Mouse (Mus musculus): Measurements from ENCODE around the gene Acvr1b. TPM values are rescaled to one million over a fixed set of nuclear protein-coding genes. Genes with fewer than 3 reads are reported as not detected.
A peak's percentile ranks its signal among the peaks of the same experiment; 100 is the strongest.

Acvr1b gene
- polyA plus RNA-seq, 1 experiment from 2014 or later = 24.9 TPM

- H3K9me3 ChIP-seq = no peaks in the 10 kb centered on the region
- H3K27ac ChIP-seq = no peak overlapping the region
- H3K4me1 ChIP-seq = peaks cover 18% of the 10 kb centered on the region
- no peak overlapping the region for H3K9ac ChIP-seq
- no peak overlapping the region for H3K4me2 ChIP-seq
- no peaks in the 10 kb centered on the region for H3K27me3 ChIP-seq (replicated peaks)
- no peak for ATAC-seq (replicated peaks)
- H3K36me3 ChIP-seq (replicated peaks) = no peaks in the 10 kb centered on the region
- no peak overlapping the region for H3K4me3 ChIP-seq
- WGBS = 86% methylated on average over 3 of the region's 3 CpGs
These were observed 35.2 kb upstream of the Acvr1b start for GRCm38 (mm10) chr15:101138675-101139074.

- Histone ChIP-seq H3K27ac (peak overlapping the region; percentile 51; the same call in 1 of the 2 replicates), H3K4me1 (peaks cover 15% of the 10 kb centered on the region), H3K9ac (no peak overlapping the region; the same call in 1 of the 2 replicates), H3K9me3 (no peaks in the 10 kb centered on the region), H3K4me2 (no peak overlapping the region), H3K36me3 (replicated peaks) (no peaks in the 10 kb centered on the region), H3K4me3 (no peak overlapping the region), H3K27me3 (replicated peaks) (no peaks in the 10 kb centered on the region)
- 11% methylated on average over 12 of the region's 12 CpGs for WGBS
- peak; percentile 43; the same call in 1 of the 2 replicates for ATAC-seq (replicated peaks)
These were observed 34.0 kb upstream of the Acvr1b start for GRCm38 (mm10) chr15:101139885-101140284.

- Histone ChIP-seq H3K9ac (no peak overlapping the region), H3K4me2 (no peak overlapping the region), H3K27me3 (replicated peaks) (no peaks in the 10 kb centered on the region), H3K36me3 (replicated peaks) (no peaks in the 10 kb centered on the region), H3K4me1 (peaks cover 18% of the 10 kb centered on the region), H3K9me3 (no peaks in the 10 kb centered on the region), H3K27ac (no peak overlapping the region), H3K4me3 (no peak overlapping the region)
- no peak for ATAC-seq (replicated peaks)
- whole genome bisulfite sequencing = 63% methylated on average over 6 of the region's 6 CpGs
These were observed 33.3 kb upstream of the Acvr1b start for GRCm38 (mm10) chr15:101140587-101140986.

GRCm38 (mm10) chr15:101141061-101141541 is 32.8 kb upstream of the Acvr1b start:
- ATAC-seq (replicated peaks) = no peak
- Histone ChIP-seq H3K36me3 (replicated peaks) (no peaks in the 10 kb centered on the region), H3K4me1 (peaks cover 23% of the 10 kb centered on the region)

GRCm38 (mm10) chr15:101142672-101143071 is 31.2 kb upstream of the Acvr1b start:
- H3K9ac ChIP-seq = no peak overlapping the region
- no peaks in the 10 kb centered on the region for H3K36me3 ChIP-seq (replicated peaks)
- WGBS = 64% methylated on average over 8 of the region's 8 CpGs
- H3K27me3 ChIP-seq (replicated peaks) = no peaks in the 10 kb centered on the region
- no peaks in the 10 kb centered on the region for H3K9me3 ChIP-seq
- ATAC-seq (replicated peaks) = no peak
- peaks cover 35% of the 10 kb centered on the region for H3K4me1 ChIP-seq
- H3K27ac ChIP-seq = no peak overlapping the region
- no peak overlapping the region for H3K4me3 ChIP-seq
- H3K4me2 ChIP-seq = no peak overlapping the region

More at GRCm38 (mm10) chr15:101141061-101141541, 32.8 kb upstream of the Acvr1b start:
- WGBS = 8% methylated on average over 11 of the region's 14 CpGs
- no peaks in the 10 kb centered on the region for H3K27me3 ChIP-seq (replicated peaks)
- H3K4me3 ChIP-seq = no peak overlapping the region
- H3K4me2 ChIP-seq = no peak overlapping the region
- no peak overlapping the region for H3K9ac ChIP-seq
- no peak overlapping the region for H3K27ac ChIP-seq
- H3K9me3 ChIP-seq = no peaks in the 10 kb centered on the region

GRCm38 (mm10) chr15:101143494-101143893 is 30.4 kb upstream of the Acvr1b start:
- no peak for ATAC-seq (replicated peaks)
- H3K27ac ChIP-seq = no peak overlapping the region
- 21% methylated on average over 8 of the region's 8 CpGs for WGBS
- peaks cover 42% of the 10 kb centered on the region for H3K4me1 ChIP-seq
- H3K36me3 ChIP-seq (replicated peaks) = no peaks in the 10 kb centered on the region
- H3K4me2 ChIP-seq = no peak overlapping the region
- H3K9ac ChIP-seq = no peak overlapping the region
- no peaks in the 10 kb centered on the region for H3K27me3 ChIP-seq (replicated peaks)
- no peak overlapping the region for H3K4me3 ChIP-seq
- H3K9me3 ChIP-seq = no peaks in the 10 kb centered on the region

GRCm38 (mm10) chr15:101144176-101144575 is 29.7 kb upstream of the Acvr1b start:
- Histone ChIP-seq H3K9ac (no peak overlapping the region), H3K27ac (no peak overlapping the region), H3K36me3 (replicated peaks) (no peaks in the 10 kb centered on the region), H3K9me3 (no peaks in the 10 kb centered on the region), H3K27me3 (replicated peaks) (no peaks in the 10 kb centered on the region), H3K4me1 (peaks cover 42% of the 10 kb centered on the region), H3K4me3 (no peak overlapping the region), H3K4me2 (no peak overlapping the region)
- ATAC-seq (replicated peaks) = no peak
- WGBS = 81% methylated on average over 5 of the region's 5 CpGs

GRCm38 (mm10) chr15:101144779-101145178 is 29.1 kb upstream of the Acvr1b start:
- H3K4me3 ChIP-seq = no peak overlapping the region
- H3K27ac ChIP-seq = no peak overlapping the region
- no peaks in the 10 kb centered on the region for H3K9me3 ChIP-seq
- no peaks in the 10 kb centered on the region for H3K36me3 ChIP-seq (replicated peaks)
- peaks cover 36% of the 10 kb centered on the region for H3K4me1 ChIP-seq
- no peak overlapping the region for H3K4me2 ChIP-seq
- ATAC-seq (replicated peaks) = no peak
- 83% methylated on average over 8 of the region's 8 CpGs for WGBS
- H3K27me3 ChIP-seq (replicated peaks) = no peaks in the 10 kb centered on the region
- no peak overlapping the region for H3K9ac ChIP-seq

GRCm38 (mm10) chr15:101145424-101146099 is 28.3 kb upstream of the Acvr1b start:
- peak overlapping the region; percentile 3; the same call in 1 of the 2 replicates for H3K4me3 ChIP-seq
- no peak overlapping the region for H3K27ac ChIP-seq
- H3K9ac ChIP-seq = no peak overlapping the region

GRCm38 (mm10) chr15:101146100-101146965 is 27.5 kb upstream of the Acvr1b start:
- peak overlapping the region; percentile 40 for H3K4me2 ChIP-seq

More at GRCm38 (mm10) chr15:101145424-101146099, 28.3 kb upstream of the Acvr1b start:
- peak; percentile 95 for ATAC-seq (replicated peaks)
- 9% methylated on average over 19 of the region's 19 CpGs for WGBS
- Histone ChIP-seq H3K27me3 (replicated peaks) (no peaks in the 10 kb centered on the region), H3K36me3 (replicated peaks) (no peaks in the 10 kb centered on the region), H3K4me2 (peak overlapping the region; percentile 40), H3K4me1 (peaks cover 28% of the 10 kb centered on the region), H3K9me3 (no peaks in the 10 kb centered on the region)

GRCm38 (mm10) chr15:101147115-101147909 is 26.6 kb upstream of the Acvr1b start:
- no peak overlapping the region for H3K4me2 ChIP-seq
- H3K9ac ChIP-seq = no peak overlapping the region
- H3K4me1 ChIP-seq = peaks cover 27% of the 10 kb centered on the region
- H3K9me3 ChIP-seq = no peaks in the 10 kb centered on the region
- WGBS = 76% methylated on average over 16 of the region's 16 CpGs
- H3K36me3 ChIP-seq (replicated peaks) = no peaks in the 10 kb centered on the region
- H3K27me3 ChIP-seq (replicated peaks) = no peaks in the 10 kb centered on the region
- H3K4me3 ChIP-seq = no peak overlapping the region
- ATAC-seq (replicated peaks) = no peak
- no peak overlapping the region for H3K27ac ChIP-seq

More at GRCm38 (mm10) chr15:101146100-101146965, 27.5 kb upstream of the Acvr1b start:
- Histone ChIP-seq H3K27me3 (replicated peaks) (no peaks in the 10 kb centered on the region), H3K4me3 (no peak overlapping the region), H3K27ac (no peak overlapping the region), H3K36me3 (replicated peaks) (no peaks in the 10 kb centered on the region), H3K9ac (no peak overlapping the region), H3K9me3 (no peaks in the 10 kb centered on the region), H3K4me1 (peaks cover 27% of the 10 kb centered on the region)
- no peak for ATAC-seq (replicated peaks)
- 70% methylated on average over 15 of the region's 15 CpGs for WGBS

GRCm38 (mm10) chr15:101147910-101148273 is 26.0 kb upstream of the Acvr1b start:
- WGBS = 45% methylated on average over 6 of the region's 6 CpGs
- H3K4me1 ChIP-seq = peaks cover 27% of the 10 kb centered on the region
- H3K27me3 ChIP-seq (replicated peaks) = no peaks in the 10 kb centered on the region
- ATAC-seq (replicated peaks) = no peak
- H3K36me3 ChIP-seq (replicated peaks) = no peaks in the 10 kb centered on the region
- H3K9me3 ChIP-seq = no peaks in the 10 kb centered on the region
- no peak overlapping the region for H3K4me3 ChIP-seq
- no peak overlapping the region for H3K4me2 ChIP-seq
- no peak overlapping the region for H3K9ac ChIP-seq
- H3K27ac ChIP-seq = no peak overlapping the region
